7 mouse cellular contexts compared by ENCODE assay signal in the genomic region with DNA sequence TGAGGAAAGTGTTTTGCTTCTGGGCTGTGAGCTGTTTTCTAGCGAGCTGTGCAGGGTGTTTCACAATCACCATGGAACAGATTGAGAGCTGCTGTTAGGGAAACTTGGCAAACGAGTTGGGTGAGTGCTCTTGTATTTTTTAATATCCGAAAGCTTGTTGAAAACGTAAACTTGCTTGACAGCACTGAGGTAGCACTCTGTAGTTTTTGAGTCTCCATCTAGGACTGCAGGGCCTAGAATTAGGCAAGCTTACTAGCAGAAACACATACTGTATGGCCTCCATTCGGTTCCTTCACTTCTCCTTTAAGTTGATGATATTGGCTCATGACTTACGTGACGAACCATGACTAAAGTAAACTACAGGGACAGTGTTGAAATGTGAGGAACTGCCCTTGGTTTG. TPM values are rescaled to one million over a fixed set of nuclear protein-coding genes. Genes with fewer than 3 reads are reported as not detected.
DNase-seq lines count a peak whose midpoint lies in the region; ATAC-seq lines count a peak whose summit lies in the region.

No protein-coding gene starts in this region.

- peak; percentile 35 for DNase-seq in urinary bladder, postnatal 25 days (ENCODE audit: low spot score)
- DNase-seq in urinary bladder, postnatal 10 days (ENCODE audit: low spot score): no peak
- peak; percentile 58 for DNase-seq in heart, adult 8-10 months (ENCODE audit: low spot score)

- H3K4me1 ChIP-seq in limb, embryonic 15.5 days: no peaks in the 10 kb centered on the region
- H3K4me1 ChIP-seq in neural tube, embryonic 15.5 days: no peaks in the 10 kb centered on the region
- no peaks in the 10 kb centered on the region for H3K4me1 ChIP-seq in midbrain, embryonic 15.5 days
- H3K4me1 ChIP-seq in forebrain, embryonic 12.5 days: no peaks in the 10 kb centered on the region

- H3K4me3 ChIP-seq in limb, embryonic 15.5 days: no peak overlapping the region
- no peak overlapping the region for H3K4me3 ChIP-seq in neural tube, embryonic 15.5 days (replicated peaks)
- no peak overlapping the region for H3K4me3 ChIP-seq in midbrain, embryonic 15.5 days
- H3K4me3 ChIP-seq in forebrain, embryonic 12.5 days (replicated peaks): no peak overlapping the region

- H3K36me3 ChIP-seq in limb, embryonic 15.5 days: 0 out of 2 replicates have a peak, but pooled peaks cover 4% of the 10 kb centered on the region
- no peaks in the 10 kb centered on the region for H3K36me3 ChIP-seq in neural tube, embryonic 15.5 days
- no peaks in the 10 kb centered on the region for H3K36me3 ChIP-seq in midbrain, embryonic 15.5 days (replicated peaks)
- H3K36me3 ChIP-seq in forebrain, embryonic 12.5 days (replicated peaks): no peaks in the 10 kb centered on the region

- H3K27ac ChIP-seq in limb, embryonic 15.5 days: peak overlapping the region; percentile 69; the same call in 1 of the 2 replicates
- H3K27ac ChIP-seq in neural tube, embryonic 15.5 days (replicated peaks): no peak overlapping the region
- H3K27ac ChIP-seq in midbrain, embryonic 15.5 days: no peak overlapping the region
- H3K27ac ChIP-seq in forebrain, embryonic 12.5 days: no peak overlapping the region

- H3K9ac ChIP-seq in limb, embryonic 15.5 days: no peak overlapping the region
- H3K9ac ChIP-seq in neural tube, embryonic 15.5 days (replicated peaks): no peak overlapping the region
- H3K9ac ChIP-seq in midbrain, embryonic 15.5 days: no peak overlapping the region
- no peak overlapping the region for H3K9ac ChIP-seq in forebrain, embryonic 12.5 days

- 51% methylated on average over 7 of the region's 7 CpGs for WGBS in limb, embryonic 15.5 days
- WGBS in neural tube, embryonic 15.5 days: 79% methylated on average over 7 of the region's 7 CpGs
- 86% methylated on average over 7 of the region's 7 CpGs for WGBS in midbrain, embryonic 15.5 days
- 86% methylated on average over 7 of the region's 7 CpGs for WGBS in forebrain, embryonic 12.5 days

- no peak overlapping the region for H3K4me2 ChIP-seq in limb, embryonic 15.5 days
- no peak overlapping the region for H3K4me2 ChIP-seq in neural tube, embryonic 15.5 days
- H3K4me2 ChIP-seq in midbrain, embryonic 15.5 days: no peak overlapping the region
- no peak overlapping the region for H3K4me2 ChIP-seq in forebrain, embryonic 12.5 days

- H3K9me3 ChIP-seq in limb, embryonic 15.5 days: no peaks in the 10 kb centered on the region
- H3K9me3 ChIP-seq in neural tube, embryonic 15.5 days (replicated peaks): 0 out of 2 replicates have a peak, but pooled peaks cover 3% of the 10 kb centered on the region
- H3K9me3 ChIP-seq in midbrain, embryonic 15.5 days: no peaks in the 10 kb centered on the region
- no peaks in the 10 kb centered on the region for H3K9me3 ChIP-seq in forebrain, embryonic 12.5 days

- H3K27me3 ChIP-seq in limb, embryonic 15.5 days: no peaks in the 10 kb centered on the region
- no peaks in the 10 kb centered on the region for H3K27me3 ChIP-seq in neural tube, embryonic 15.5 days (replicated peaks)
- no peaks in the 10 kb centered on the region for H3K27me3 ChIP-seq in midbrain, embryonic 15.5 days (replicated peaks)
- H3K27me3 ChIP-seq in forebrain, embryonic 12.5 days: no peaks in the 10 kb centered on the region

- ATAC-seq in limb, embryonic 15.5 days (ENCODE audit: insufficient number of reproducible peaks, low FRiP score, low TSS enrichment, low read depth): no peak
- ATAC-seq in neural tube, embryonic 15.5 days (ENCODE audit: low FRiP score): no peak
- no peak for ATAC-seq in midbrain, embryonic 15.5 days (replicated peaks)
- ATAC-seq in forebrain, embryonic 12.5 days (ENCODE audit: low FRiP score): no peak

RNA-seq across cellular contexts. Expression of a gene that starts 38.1 kb away (rescaled TPM):
- total RNA-seq in heart, adult 8-10 months (2022): 10 to 100 TPM; 61.8 to 67.5 (median 62.6) TPM
- 105 and 108 TPM in 2 replicates for polyA plus RNA-seq in limb, embryonic 15.5 days (2015; fragmentation: Nextera tagmentation; extraction: Ambion mirVana)
- 93.9 and 101 TPM in 2 replicates for polyA plus RNA-seq in neural tube, embryonic 15.5 days (2015; fragmentation: Nextera tagmentation; extraction: Ambion mirVana)
- 100 and 108 TPM in 2 replicates for polyA plus RNA-seq in midbrain, embryonic 15.5 days (2015; fragmentation: Nextera tagmentation; extraction: Ambion mirVana)
- polyA plus RNA-seq in forebrain, embryonic 12.5 days (2016; fragmentation: Nextera tagmentation; extraction: Ambion mirVana): 135 and 137 TPM in 2 replicates
